Mouse (Mus musculus): ENCODE data around the gene Jmjd8.
"Not testable (repeated sequence)": the region's sequence is repeated elsewhere in the genome, so short reads cannot be mapped to it uniquely, and the experiment has no call there.

Jmjd8 gene

DNA sequence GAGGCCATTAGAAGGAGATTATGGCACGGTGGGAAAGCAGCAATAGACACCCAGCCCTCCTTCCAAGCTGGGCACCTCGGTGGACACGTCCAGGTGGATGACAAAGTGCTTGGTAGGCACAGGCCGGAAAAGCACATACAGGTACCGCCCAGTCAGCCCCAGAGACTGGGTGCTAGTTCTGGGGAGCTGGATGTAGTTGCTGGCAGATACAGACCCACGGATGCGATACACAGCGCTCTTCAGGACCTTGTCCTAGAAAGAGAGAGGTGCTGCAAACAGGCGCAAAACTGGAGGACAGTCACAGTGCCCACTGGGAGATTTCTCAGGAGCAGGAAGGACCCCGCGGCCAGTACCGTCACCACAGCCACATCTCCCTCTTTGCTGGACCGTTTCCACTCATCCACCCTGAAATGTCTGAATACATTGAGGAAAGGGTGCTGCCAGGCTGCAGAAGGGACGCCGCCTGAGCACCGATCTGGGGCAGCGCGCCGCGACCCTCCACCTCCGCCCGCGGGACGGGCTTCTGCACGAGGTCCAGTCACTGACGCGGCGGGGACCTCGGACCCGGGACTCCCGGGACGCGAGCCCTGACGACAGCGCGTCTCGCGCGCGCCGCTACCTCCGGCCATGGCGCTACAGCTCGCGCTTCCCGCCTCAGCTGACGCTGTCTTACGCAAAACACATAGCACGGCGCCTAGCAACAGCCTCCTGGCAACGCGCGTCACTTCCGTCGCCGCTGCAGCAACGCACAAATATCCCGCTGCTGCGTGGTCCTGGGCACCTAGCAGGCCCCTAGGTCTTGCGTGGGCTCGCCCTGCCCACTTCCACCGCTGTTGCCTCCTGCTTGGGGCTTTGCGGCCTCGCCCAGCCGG is 32.4 kb downstream of the Jmjd8 start, which contains the start of gene Wdr90:
Wdr90 (minus strand) TSS at position 670 of the 872 bp plus-strand sequence.
- peak; percentile 91 for DNase-seq (ENCODE audit: extremely low spot score, low spot score)

DNA sequence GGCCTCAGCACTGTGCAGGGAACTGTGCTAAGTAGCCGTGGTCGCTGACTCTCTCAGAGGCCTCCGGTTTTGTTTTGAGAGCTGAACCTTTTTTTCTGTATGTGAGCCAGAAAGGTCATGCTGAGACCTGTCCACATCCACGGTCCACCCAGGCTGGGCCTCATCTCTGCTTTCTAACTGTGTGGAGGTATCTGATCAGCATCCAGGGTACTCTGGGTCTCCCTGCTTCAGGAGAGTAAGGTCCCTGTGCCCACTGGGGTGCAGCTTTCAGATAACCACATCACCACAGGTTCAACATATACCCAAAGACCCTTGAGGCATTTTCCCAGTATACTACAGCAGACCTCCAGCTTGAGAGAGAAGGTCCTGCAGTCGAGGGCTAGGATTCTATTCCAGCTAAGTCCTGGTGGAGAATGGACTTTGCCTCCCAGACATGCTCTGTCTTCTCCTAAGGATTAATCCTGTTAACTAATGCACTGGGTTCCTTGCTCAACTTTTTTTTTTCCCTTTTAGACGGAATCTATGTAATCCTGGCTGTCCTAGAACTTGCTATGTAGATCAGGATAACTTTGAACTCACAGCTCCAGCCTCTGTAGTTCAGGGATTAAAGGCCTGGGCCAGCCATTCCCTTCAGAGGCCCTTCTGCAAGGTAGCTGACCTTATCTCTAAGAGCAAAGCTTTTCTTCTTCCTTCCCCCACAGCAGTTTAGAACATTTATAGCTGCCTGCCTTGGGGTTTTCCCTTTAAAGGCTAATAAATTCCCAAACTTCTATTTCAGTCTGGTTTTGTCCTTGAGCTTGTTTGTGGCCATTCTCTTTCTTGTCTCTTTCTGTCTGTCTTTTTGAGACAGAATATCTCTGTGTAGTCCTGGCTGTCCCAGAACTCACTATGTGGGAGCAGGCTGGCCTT is 33.3 kb downstream of the Jmjd8 start:
- no peak for DNase-seq (ENCODE audit: extremely low spot score, low spot score)

DNA sequence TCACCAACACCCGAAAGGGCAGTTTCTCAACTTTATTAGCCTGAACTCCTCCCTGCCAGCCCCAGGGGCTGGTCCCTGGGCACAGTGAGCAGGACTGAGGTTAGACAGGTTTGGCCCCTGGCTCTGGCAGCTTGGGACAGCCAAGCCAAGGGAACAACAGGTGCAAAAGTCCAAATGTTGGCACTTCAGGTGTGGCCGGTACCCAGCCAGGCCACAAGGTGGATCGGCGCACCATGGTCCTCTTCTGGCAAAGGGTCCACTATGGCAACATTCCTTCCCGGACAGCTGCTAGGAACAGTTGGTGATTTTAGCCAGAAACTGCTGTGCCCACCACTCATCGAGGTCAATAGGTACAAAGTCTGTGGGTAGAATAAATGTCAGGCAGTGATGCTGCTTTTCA is 35.0 kb downstream of the Jmjd8 start:
- DNase-seq (ENCODE audit: extremely low spot score, low spot score) = no peak

DNA sequence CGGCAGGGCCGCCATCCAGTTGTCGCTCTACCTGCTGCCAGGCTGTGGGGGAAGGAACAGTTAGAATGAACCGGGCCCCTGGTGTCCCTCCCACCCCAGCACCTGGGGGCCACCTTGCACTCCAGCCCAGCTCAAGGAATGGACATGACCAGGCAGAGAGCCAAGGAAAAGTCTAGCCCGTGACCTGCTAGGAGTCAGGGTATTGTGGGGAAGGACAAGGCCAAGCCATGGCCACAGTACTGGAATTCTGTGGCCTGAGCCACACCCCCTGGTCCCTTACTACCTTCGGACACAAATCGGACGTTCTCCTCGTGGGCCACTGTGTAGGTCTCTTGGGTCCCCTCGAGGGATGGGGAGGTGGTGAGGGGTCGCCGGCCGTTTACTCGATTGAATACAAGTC is 35.6 kb downstream of the Jmjd8 start:
- no peak for DNase-seq (ENCODE audit: extremely low spot score, low spot score)

DNA sequence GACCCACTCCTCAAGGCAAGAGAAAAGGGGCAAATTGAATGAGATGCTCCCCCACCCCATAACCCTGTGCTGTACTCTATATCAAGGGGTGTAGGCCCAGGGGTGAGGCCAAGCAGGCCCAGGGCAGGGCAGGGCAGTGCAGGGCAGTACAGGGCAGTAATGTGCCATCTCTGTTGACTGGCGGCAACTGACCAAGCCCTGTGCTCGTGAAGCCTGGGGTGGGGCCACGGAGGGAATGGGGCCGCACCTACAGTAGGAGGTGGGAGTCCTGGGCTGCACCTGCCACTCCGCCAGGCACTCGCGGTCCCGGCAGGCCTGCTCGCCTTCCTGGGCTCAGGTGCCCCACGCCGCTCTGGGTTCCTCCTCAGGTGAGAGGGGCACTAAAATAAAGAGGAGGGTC is 36.6 kb downstream of the Jmjd8 start:
- no peak for DNase-seq (ENCODE audit: extremely low spot score, low spot score)

DNA sequence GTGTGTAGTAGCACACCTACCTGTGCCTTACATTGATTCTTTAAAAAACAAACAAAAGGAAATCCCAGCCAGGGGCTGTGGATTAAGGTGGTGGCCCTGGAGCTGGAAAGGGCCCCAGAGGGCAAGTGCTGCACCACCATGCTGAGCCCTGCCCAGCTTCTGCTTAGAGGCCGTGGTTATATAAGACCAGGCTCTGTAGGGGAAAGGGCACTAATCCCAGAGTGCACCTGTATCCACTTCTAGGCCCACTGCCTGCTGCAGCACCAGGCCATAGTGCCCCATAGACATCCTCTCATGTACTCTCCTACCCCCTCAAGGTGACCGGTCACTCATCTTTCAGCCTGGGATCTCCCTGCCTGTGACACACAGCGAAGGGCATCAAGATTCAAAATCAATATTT is 37.5 kb downstream of the Jmjd8 start:
- DNase-seq (ENCODE audit: extremely low spot score, low spot score) = no peak

DNA sequence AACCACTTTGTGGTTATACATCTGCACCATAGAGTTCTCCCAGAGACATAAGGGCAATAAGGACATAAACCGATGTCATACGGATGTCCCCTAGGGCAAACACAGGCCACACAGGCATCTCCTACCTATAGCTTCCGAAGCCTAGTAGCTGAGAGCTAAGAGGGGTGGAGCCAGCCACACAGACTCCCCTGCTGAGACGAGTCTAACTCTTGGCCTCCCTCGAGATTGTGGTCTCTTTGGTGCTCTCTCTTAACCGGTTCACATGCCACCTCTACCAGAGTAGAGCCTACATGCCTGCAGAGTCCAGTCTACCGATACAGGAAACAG is 38.8 kb downstream of the Jmjd8 start:
- no peak for DNase-seq (ENCODE audit: extremely low spot score, low spot score)

DNA sequence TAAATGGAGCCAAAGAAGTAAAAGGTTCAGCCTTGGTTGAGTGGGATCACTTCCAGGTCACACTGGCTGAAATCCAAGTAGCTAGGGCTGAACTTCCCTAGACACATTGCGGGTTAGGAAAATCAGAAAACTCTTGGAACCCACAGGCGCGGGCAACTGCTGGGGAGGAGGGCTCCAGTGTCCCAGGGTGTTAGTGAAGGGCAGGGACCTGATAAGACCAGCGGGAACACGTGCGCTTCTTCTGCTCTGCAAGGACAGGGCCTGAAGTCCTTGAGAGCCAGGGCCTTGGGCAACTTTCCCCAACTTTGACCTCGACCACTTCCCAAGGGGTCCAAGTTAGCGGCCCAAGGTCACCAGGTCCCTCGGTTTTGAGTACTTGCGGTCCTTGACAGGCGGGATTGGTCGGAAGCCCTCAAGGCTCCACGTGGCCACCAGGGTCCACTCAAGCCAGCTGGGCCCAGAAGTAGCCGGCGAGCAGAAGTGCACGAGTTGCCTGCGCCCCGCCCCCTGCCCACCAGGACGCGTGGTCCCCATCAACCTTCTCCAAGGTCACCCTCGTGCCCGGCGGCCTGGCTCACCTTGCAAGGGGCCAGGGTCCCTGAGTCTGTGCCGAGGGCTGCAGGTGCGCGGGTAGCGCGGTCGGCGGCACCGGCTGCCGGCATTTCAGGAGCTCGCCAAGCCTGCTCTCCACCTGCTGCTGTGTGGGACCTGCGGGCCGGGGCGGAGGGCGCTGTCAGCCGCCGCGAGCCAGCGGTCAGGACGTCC is 39.4 kb downstream of the Jmjd8 start:
- DNase-seq (ENCODE audit: extremely low spot score, low spot score) = peak; percentile 82

DNA sequence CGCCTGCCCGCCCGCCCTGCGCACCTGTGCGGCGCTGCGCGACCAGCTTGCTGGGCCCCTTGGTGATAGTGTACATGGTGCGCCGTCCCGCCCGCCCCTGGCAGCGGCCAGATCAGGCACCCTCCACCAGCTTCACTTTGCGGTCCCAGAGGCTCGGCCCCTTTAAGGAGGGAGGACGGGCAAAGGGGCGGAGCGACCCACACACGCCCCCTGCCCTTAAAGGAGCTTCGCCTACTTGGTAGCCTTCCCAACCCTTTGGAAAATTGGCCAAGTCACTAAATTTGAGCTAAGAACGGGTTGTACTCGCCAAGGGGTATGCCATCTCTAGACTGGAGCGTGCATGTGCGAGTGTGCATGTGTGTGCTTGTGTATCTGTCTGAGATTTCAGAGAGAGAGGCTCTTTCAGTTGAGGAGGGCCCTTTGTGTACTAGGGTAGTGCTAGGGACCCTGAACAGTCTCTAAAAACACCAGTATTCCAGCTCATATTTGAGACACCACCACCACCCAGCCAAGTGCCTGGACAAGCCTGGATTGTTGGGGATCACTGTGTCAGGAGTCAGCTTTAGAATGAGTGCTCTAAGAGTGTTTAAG is 40.0 kb downstream of the Jmjd8 start, which contains the start of gene Mcrip2:
Mcrip2 (minus strand) TSS at position 164 of the 591 bp plus-strand sequence.
- DNase-seq (ENCODE audit: extremely low spot score, low spot score) = no peak

DNA sequence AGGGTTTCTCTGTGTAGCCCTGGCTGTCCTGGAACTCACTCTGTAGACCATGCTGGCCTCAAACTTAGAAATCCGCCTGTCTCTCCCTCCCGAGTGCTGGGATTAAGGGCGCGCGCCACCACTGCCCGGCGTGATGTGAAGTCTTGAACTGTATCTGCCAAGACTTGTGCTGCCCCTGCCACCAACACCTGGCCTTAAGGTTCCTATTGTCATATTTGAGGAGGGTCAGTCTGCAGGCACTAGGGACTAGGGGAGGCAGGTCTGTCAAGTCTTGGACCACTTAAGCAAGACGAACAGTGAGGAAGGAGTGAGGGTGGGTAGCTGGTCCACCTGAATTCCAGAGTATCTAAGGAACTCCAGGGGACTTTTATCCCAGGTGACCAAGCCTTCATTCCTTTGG is 40.8 kb downstream of the Jmjd8 start:
- DNase-seq (ENCODE audit: extremely low spot score, low spot score) = no peak

DNA sequence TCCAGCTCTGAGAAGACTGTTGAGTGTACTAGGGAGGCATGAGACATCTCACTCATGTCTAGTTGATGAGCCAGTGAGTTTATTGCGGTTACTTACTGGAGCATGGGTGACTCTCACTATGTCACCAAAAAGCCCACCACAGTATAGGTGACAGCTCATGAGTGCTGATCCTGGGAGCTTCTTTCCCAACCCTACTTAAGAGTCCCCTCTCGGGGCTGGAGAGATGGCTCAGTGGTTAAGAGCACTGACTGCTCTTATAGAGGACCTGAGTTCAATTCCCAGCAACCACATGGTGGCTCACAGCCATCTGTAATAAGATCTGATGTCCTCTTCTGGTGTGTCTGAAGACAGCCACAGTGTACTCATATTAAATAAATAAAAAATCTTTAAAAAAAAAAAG is 41.3 kb downstream of the Jmjd8 start:
- DNase-seq (ENCODE audit: extremely low spot score, low spot score) = no peak

DNA sequence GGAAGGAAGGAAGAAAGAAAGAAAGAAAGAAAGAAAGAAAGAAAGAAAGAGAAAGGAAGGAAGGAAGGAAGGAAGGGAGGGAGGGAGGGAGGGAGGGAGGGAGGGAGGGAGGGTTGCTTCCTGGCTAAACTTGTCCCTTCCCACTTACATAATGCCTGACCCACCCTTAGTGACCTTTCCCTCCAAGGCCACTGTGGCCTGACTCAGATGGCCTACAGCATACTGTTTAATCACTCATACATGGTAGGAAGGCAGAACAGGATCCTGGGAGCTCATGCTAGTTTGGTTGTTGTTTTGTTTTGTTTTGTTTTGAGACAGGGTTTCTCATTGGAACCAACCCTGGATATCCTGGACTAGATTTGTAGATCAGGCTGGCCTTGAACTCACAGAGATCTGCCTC is 42.9 kb downstream of the Jmjd8 start:
- not testable (repeated sequence) for DNase-seq (ENCODE audit: extremely low spot score, low spot score)

DNA sequence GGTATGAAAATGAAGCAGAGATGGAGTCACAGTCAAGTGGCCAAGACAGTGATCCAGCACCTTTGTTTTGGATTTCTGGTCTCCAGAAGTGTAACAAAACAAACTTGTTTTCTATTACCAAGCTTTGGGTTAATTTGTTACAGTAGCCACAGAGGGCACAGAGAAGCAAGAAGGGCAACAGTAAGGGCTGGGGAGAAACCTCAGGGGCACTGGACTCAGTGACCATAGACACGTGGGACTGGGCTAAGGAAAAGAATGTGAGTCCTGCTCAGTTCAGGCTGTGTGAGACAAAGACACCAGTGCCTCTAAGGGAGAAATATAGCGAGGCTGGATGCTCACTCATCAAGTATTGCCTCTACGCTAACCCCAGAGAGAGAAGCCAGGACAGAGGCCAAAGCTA is 44.0 kb downstream of the Jmjd8 start:
- no peak for DNase-seq (ENCODE audit: extremely low spot score, low spot score)

DNA sequence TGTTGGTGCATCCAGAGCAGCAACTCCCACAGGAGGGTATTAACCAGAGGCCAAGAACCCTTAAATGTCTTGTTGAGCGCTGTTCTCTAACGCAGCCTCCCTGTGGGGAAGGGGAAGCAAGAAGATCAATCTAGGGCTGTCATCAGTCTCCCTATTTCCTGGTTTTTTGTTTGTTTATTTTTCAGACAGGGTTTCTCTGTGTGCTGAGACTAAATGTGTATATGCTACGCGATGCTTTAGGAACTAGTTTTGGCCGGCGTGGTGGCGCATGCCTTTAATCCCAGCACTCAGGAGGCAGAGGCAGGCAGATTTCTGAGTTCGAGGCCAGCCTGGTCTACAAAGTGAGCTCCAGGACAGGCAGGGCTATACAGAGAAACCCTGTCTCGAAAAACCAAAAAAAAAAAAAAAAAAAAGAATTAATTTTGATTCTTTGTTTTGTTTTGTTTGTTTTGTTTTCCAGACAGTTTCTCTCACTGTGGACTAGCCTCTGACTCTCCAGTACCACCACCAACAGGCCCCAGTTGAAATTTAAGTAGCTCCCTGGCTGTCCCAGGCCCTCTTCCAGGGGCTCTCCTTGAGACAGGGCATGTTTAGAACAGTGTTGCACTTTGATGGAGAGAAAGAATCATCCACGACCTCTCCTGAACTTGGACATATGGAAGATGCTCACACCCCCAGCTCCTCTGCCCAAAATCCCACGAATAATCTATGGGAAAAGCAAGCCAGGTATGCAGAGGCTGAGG is 44.9 kb downstream of the Jmjd8 start:
- no peak for DNase-seq (ENCODE audit: extremely low spot score, low spot score)

DNA sequence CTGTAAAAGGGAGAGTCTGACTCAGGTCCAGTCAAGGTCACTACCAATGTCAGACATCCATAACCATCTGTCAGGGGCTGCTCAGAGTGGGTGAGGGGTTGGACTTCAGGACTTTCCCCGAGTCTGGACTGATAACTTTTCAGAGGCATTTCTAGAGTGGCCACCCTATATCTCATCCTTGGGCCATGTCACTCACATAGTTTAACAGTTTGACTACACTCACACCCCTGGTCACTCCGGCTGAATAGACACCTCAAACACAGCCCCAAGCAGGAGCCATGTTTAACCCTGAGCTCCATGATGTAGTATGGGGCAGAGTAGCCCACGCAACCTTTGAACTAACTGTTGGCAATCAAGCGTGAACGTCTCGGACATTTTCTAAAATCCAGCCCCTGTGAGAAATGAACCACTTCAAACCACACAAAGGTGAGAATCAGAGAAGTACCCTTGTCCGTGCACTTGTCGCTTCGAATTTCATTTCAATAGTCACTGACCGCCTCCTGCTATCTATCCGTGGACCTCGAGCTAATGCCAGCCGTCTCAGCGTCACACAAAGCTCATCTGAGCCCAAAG is 45.6 kb downstream of the Jmjd8 start:
- DNase-seq (ENCODE audit: extremely low spot score, low spot score) = peak; percentile 23

DNA sequence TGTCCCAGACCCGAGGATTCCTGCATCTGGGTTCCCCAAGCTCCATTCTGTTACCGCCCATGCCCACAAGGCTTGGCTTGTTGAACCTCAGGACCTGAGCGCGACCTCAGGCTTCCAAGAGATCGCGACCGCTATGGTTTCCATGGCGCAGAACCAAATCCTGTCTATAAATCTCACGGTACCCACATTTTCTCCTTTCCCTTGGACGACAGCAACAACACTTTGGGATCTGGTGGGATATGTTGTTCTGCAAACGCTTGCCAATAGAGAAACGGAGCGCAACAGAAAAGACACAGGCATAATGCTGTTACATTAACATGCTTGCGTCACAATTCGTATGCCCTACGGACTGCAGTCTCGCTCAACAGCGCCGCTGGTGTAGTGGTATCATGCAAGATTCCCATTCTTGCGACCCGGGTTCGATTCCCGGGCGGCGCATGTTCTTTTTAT is 46.1 kb downstream of the Jmjd8 start, which contains the start of gene Mettl26:
Mettl26 (plus strand) TSS at position 354 of the 450 bp plus-strand sequence.
- peak; percentile 98 for DNase-seq (ENCODE audit: extremely low spot score, low spot score)

DNA sequence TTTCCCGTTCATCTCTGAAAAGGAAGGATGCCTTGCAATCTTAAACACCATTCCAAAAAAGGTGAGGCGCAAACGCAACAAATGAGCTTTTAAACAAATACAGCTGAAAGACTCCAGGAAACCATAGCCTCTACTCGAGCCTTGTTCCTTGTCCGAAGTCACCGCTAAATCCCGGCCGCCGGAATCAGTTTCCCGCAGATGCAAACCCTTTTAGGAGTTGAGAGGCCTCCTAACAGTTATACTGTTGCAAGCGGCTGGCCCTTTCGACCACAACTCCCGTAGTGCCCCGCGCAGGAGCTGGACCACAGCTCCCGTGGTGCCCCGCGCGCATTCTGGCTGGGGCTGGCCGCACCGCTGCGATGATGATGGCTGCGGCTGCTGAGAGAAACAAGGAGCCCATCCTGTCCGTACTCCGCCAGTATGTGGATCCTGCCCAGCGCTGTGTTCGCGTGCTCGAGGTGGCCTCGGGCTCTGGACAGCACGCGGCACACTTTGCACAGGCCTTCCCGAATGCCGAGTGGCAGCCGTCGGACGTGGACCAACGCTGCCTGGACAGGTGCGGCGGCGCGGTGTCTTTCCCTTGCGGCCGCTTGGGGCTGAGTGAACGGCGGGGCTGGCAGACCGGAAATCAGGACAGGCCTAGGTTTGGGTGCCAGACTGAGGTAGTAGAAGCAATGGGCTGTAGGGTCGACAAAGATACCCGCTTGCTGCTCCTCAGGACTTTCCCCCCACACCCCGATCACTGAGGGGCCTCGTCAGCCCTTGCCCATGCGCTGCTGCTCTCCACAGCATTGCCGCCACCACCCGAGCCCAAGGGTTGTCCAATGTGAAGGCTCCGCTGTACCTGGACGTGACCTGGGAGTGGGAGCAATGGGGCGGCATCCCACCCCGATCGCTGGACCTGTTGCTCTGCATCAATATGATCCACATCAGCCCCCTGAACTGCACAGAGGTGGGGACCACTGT is 46.8 kb downstream of the Jmjd8 start:
- peak; percentile 90 for DNase-seq (ENCODE audit: extremely low spot score, low spot score)

DNA sequence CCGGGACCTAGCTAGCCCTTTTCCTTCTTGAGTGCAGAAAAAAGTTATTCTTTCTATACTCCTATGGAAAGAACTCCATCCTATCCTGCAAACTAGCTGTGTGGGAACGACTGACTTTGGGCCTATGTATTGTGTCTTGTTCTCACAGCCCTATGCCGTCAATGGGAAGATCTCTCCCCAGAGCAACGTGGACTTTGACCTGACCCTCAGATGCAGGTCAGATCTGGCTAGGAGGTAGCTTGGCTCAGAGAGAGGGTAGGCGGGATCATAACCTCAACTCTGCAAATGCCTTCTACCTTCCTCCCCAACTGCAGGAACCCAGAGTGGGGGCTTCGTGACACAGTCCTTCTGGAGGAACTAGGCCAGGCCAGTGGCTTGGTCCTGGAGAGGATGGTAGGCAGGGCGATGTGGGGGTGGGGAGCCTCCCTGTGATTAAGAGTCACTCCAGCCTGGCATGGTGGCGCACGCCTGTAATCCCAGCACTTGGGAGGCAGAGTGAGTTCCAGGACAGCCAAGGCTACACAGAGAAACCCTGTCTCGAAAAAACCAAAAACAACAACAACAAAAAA is 47.8 kb downstream of the Jmjd8 start:
- DNase-seq (ENCODE audit: extremely low spot score, low spot score) = no peak

Measured in neural tube, embryonic 10.5 days (tissue).